Comparison of ENCODE assay signal across 9 mouse cellular contexts in genomic region chr4:132949882-132950532, GRCm38 (mm10). TPM values are rescaled to one million over a fixed set of nuclear protein-coding genes. Genes with fewer than 3 reads are reported as not detected.
DNase-seq lines count a peak whose midpoint lies in the region; ATAC-seq and TF ChIP-seq lines count a peak whose summit lies in the region.
"Had no signal": no experiment of that assay in that cellular context is flagged by ENCODE, and none has a peak within 500 bp of the region (broad histone marks: within the 10 kb centered on the region; RNA-seq: fewer than 3 reads in every experiment).

No protein-coding gene starts in this region.

- H3K4me3 ChIP-seq in lung, postnatal 0 days (ENCODE audit: low read depth, low read length) = no peak overlapping the region
- H3K4me3 ChIP-seq in forebrain, embryonic 10.5 days = peak overlapping the region; percentile 43
- no peak overlapping the region; the same call in 1 of the 2 replicates for H3K4me3 ChIP-seq in liver, embryonic 11.5 days (ENCODE audit: low read depth, low read length)
- H3K4me3 ChIP-seq in stomach, postnatal 0 days (ENCODE audit: low read depth, low read length) = no peak overlapping the region

- H3K9me3 ChIP-seq in lung, postnatal 0 days (ENCODE audit: low read length) = no peaks in the 10 kb centered on the region
- H3K9me3 ChIP-seq in forebrain, embryonic 10.5 days = no peaks in the 10 kb centered on the region
- H3K9me3 ChIP-seq in liver, embryonic 11.5 days (ENCODE audit: control insufficient read depth, low read length) = no peaks in the 10 kb centered on the region
- H3K9me3 ChIP-seq in stomach, postnatal 0 days (ENCODE audit: control insufficient read depth, low read length) = no peaks in the 10 kb centered on the region

- 35% methylated on average over 24 of the region's 24 CpGs for WGBS in lung, postnatal 0 days
- 23% methylated on average over 24 of the region's 24 CpGs for WGBS in forebrain, embryonic 10.5 days
- WGBS in liver, embryonic 11.5 days = 36% methylated on average over 24 of the region's 24 CpGs
- 31% methylated on average over 24 of the region's 24 CpGs for WGBS in stomach, postnatal 0 days

- H3K27ac ChIP-seq in lung, postnatal 0 days (ENCODE audit: low read length) = no peak overlapping the region
- H3K27ac ChIP-seq in forebrain, embryonic 10.5 days = peak overlapping the region; percentile 75
- H3K27ac ChIP-seq in liver, embryonic 11.5 days (ENCODE audit: low read depth, low read length) = no peak overlapping the region
- H3K27ac ChIP-seq in stomach, postnatal 0 days (replicated peaks) = no peak overlapping the region

- H3K4me1 ChIP-seq in lung, postnatal 0 days (ENCODE audit: insufficient read depth, low read depth, low read length) = peaks cover 7% of the 10 kb centered on the region; the same call in 1 of the 2 replicates
- H3K4me1 ChIP-seq in forebrain, embryonic 10.5 days = peaks cover 38% of the 10 kb centered on the region
- H3K4me1 ChIP-seq in liver, embryonic 11.5 days (replicated peaks; ENCODE audit: control insufficient read depth, insufficient read depth, low read length) = peaks cover 25% of the 10 kb centered on the region
- H3K4me1 ChIP-seq in stomach, postnatal 0 days (replicated peaks; ENCODE audit: control insufficient read depth, insufficient read depth) = 0 out of 2 replicates have a peak, but pooled peaks cover 4% of the 10 kb centered on the region

- TF ChIP-seq CTCF in lung, postnatal 0 days (IDR thresholded peaks at IDR 0.05) = no peak
- no peak for TF ChIP-seq CTCF in stomach, postnatal 0 days (IDR thresholded peaks at IDR 0.05; ENCODE audit: low read depth)

- H3K36me3 ChIP-seq in lung, postnatal 0 days (ENCODE audit: insufficient read depth, low read length) = no peaks in the 10 kb centered on the region
- no peaks in the 10 kb centered on the region for H3K36me3 ChIP-seq in forebrain, embryonic 10.5 days (replicated peaks)
- no peaks in the 10 kb centered on the region for H3K36me3 ChIP-seq in liver, embryonic 11.5 days (ENCODE audit: control insufficient read depth, insufficient read depth, low read length)
- no peaks in the 10 kb centered on the region for H3K36me3 ChIP-seq in stomach, postnatal 0 days (ENCODE audit: control insufficient read depth, insufficient read depth, low read length)

- no peak for TF ChIP-seq EP300 in lung, postnatal 0 days (IDR thresholded peaks at IDR 0.05)
- TF ChIP-seq EP300 in stomach, postnatal 0 days (optimal IDR thresholded peaks at IDR 0.05) = no peak

- no peak for ATAC-seq in lung, postnatal 0 days
- ATAC-seq in liver, embryonic 11.5 days (replicated peaks; ENCODE audit: low FRiP score) = no peak
- no peak for ATAC-seq in stomach, postnatal 0 days (ENCODE audit: low FRiP score, low TSS enrichment)

- H3K9ac ChIP-seq in lung, postnatal 0 days (replicated peaks; ENCODE audit: low read depth) = no peak overlapping the region
- H3K9ac ChIP-seq in liver, embryonic 11.5 days (ENCODE audit: low read depth, low read length) = no peak overlapping the region
- H3K9ac ChIP-seq in stomach, postnatal 0 days (ENCODE audit: low read length) = no peak overlapping the region

- no peaks in the 10 kb centered on the region for H3K27me3 ChIP-seq in lung, postnatal 0 days (replicated peaks; ENCODE audit: insufficient read depth, low read length)
- peaks cover 35% of the 10 kb centered on the region for H3K27me3 ChIP-seq in forebrain, embryonic 10.5 days (ENCODE audit: poor library complexity, severe bottlenecking)
- no peaks in the 10 kb centered on the region for H3K27me3 ChIP-seq in liver, embryonic 11.5 days (replicated peaks; ENCODE audit: control insufficient read depth, insufficient read depth, low read length)
- H3K27me3 ChIP-seq in stomach, postnatal 0 days (ENCODE audit: control insufficient read depth, insufficient read depth, low read length) = no peaks in the 10 kb centered on the region

- peak overlapping the region; percentile 40 for H3K4me2 ChIP-seq in lung, postnatal 0 days (replicated peaks; ENCODE audit: low read depth, low read length)
- peak overlapping the region; percentile 56 for H3K4me2 ChIP-seq in liver, embryonic 11.5 days
- peak overlapping the region; percentile 34 for H3K4me2 ChIP-seq in stomach, postnatal 0 days (replicated peaks; ENCODE audit: low read depth)

- DNase-seq in lung, postnatal 0 days (ENCODE audit: low spot score) = peak; percentile 37
- DNase-seq in lung, postnatal 14 days = no peak
- no peak for DNase-seq in forebrain, embryonic 10.5 days (ENCODE audit: extremely low spot score, low spot score)
- DNase-seq in liver, embryonic 11.5 days (ENCODE audit: low spot score) = no peak
- DNase-seq in stomach, postnatal 0 days (ENCODE audit: low spot score) = peak; percentile 64
- DNase-seq in spleen, postnatal 14 days (ENCODE audit: low spot score in 2 of 2) = no peak
- no peak for DNase-seq in urinary bladder, postnatal 25 days (ENCODE audit: low spot score)
- DNase-seq: adrenal gland, adult 2 months; right cerebral cortex, postnatal 14 days had no signal

RNA-seq across cellular contexts. Expression of gene Fgr, which starts 23.9 kb away (rescaled TPM):
- polyA plus RNA-seq in lung, postnatal 0 days (2015; fragmentation: Nextera tagmentation; extraction: Ambion mirVana) = 4.0 and 4.7 TPM in 2 replicates
- 0.06 and 0.11 TPM in 2 replicates for polyA plus RNA-seq in forebrain, embryonic 10.5 days (2016; fragmentation: Nextera tagmentation; extraction: Ambion mirVana)
- polyA plus RNA-seq in liver, embryonic 11.5 days (2014; fragmentation: Nextera tagmentation; extraction: Ambion mirVana) = 0.23 and 0.73 TPM in 2 replicates
- polyA plus RNA-seq in stomach, postnatal 0 days (2015; fragmentation: Nextera tagmentation; extraction: Ambion mirVana) = 0.15 and 0.18 TPM in 2 replicates

RNA-seq across cellular contexts. Expression of gene Fam76a, which starts 27.6 kb away (rescaled TPM):
- polyA plus RNA-seq in lung, postnatal 0 days (2015; fragmentation: Nextera tagmentation; extraction: Ambion mirVana) = 53.9 and 57.6 TPM in 2 replicates
- polyA plus RNA-seq in forebrain, embryonic 10.5 days (2016; fragmentation: Nextera tagmentation; extraction: Ambion mirVana) = 29.7 and 32.2 TPM in 2 replicates
- 27.8 and 32.2 TPM in 2 replicates for polyA plus RNA-seq in liver, embryonic 11.5 days (2014; fragmentation: Nextera tagmentation; extraction: Ambion mirVana)
- polyA plus RNA-seq in stomach, postnatal 0 days (2015; fragmentation: Nextera tagmentation; extraction: Ambion mirVana) = 33.3 and 34.3 TPM in 2 replicates

Comparison
In these comparisons a context has a peak if more than half of its experiments do, and no peak if none do; other contexts are left out.
1. DNase-seq: peak in lung, postnatal 0 days (single experiment) and stomach, postnatal 0 days (single experiment); none in lung, postnatal 14 days (single experiment), forebrain, embryonic 10.5 days (single experiment), liver, embryonic 11.5 days (single experiment), spleen, postnatal 14 days (0 of 2) and urinary bladder, postnatal 25 days (single experiment).
2. Peak in every context shown above with its lines, with median percentiles within 50 percentile points of each other: H3K4me2 ChIP-seq.